In genomic region chr9:56417948-56418737, GRCm38 (mm10) we compare ENCODE assay signal across 8 mouse cellular contexts. TPM values are rescaled to one million over a fixed set of nuclear protein-coding genes. Genes with fewer than 3 reads are reported as not detected.
A peak's percentile ranks its signal among the peaks of the same experiment; 100 is the strongest.
DNase-seq lines count a peak whose midpoint lies in the region; ATAC-seq lines count a peak whose summit lies in the region.

Peak1 (minus strand) TSS chr9:56418067.
Hmg20a (plus strand) TSS chr9:56418609.

- under 1% methylated on average over 54 of the region's 59 CpGs for WGBS in heart, embryonic 14.5 days
- WGBS in liver, embryonic 13.5 days (ENCODE audit: insufficient replicate concordance): under 1% methylated on average over 59 of the region's 59 CpGs
- under 1% methylated on average over 58 of the region's 59 CpGs for WGBS in stomach, embryonic 16.5 days

- no peaks in the 10 kb centered on the region for H3K9me3 ChIP-seq in heart, embryonic 14.5 days (ENCODE audit: control insufficient read depth, low read length)
- no peaks in the 10 kb centered on the region for H3K9me3 ChIP-seq in liver, embryonic 13.5 days (replicated peaks)
- no peaks in the 10 kb centered on the region for H3K9me3 ChIP-seq in stomach, embryonic 16.5 days (replicated peaks; ENCODE audit: control insufficient read depth, low read length)

- peak within 1 kb of the TSS; percentile 96 to 99 for H3K27ac ChIP-seq in heart, embryonic 14.5 days (replicated peaks in 1 of 2; ENCODE audit: control insufficient read depth in 1 of 2, insufficient read depth in 1 of 2, low read depth in 2 of 2, low read length in 2 of 2)
- peak within 1 kb of the TSS; percentile 86 for H3K27ac ChIP-seq in liver, embryonic 13.5 days
- peak within 1 kb of the TSS; percentile 96 for H3K27ac ChIP-seq in stomach, embryonic 16.5 days (ENCODE audit: low read length)

- H3K27me3 ChIP-seq in heart, embryonic 14.5 days (ENCODE audit: control insufficient read depth, insufficient read depth, low read length): no peaks in the 10 kb centered on the region
- H3K27me3 ChIP-seq in liver, embryonic 13.5 days: no peaks in the 10 kb centered on the region
- H3K27me3 ChIP-seq in stomach, embryonic 16.5 days (ENCODE audit: control insufficient read depth, insufficient read depth, low read length): no peaks in the 10 kb centered on the region

- ATAC-seq in CD4-positive, CD25-positive, alpha-beta regulatory T cell, adult 4 months: peak; percentile 76
- peak; percentile 94 for ATAC-seq in heart, embryonic 14.5 days (ENCODE audit: insufficient number of reproducible peaks, insufficient read depth, low FRiP score, low read depth)
- peak; percentile 94 for ATAC-seq in liver, embryonic 13.5 days (ENCODE audit: low read depth)
- peak; percentile 96 for ATAC-seq in stomach, embryonic 16.5 days (ENCODE audit: insufficient read depth, low FRiP score)

- peak; percentile 100 for DNase-seq in c-Kit-negative CD71-positive TER-119-positive erythroid progenitor cells, embryonic 14.5 days (ENCODE audit: low read depth, low spot score)
- DNase-seq in fibroblast of lung, adult 2 months (ENCODE audit: low read depth): peak; percentile 99
- DNase-seq in kidney, postnatal 14 days: peak; percentile 100
- DNase-seq in liver, embryonic 13.5 days: peak; percentile 100
- peak; percentile 99 for DNase-seq in neural tube, embryonic 10.5 days (ENCODE audit: extremely low spot score, low spot score)

- peak within 1 kb of the TSS; percentile 86 for H3K4me2 ChIP-seq in heart, embryonic 14.5 days (ENCODE audit: low read length)
- peak within 1 kb of the TSS; percentile 98 for H3K4me2 ChIP-seq in liver, embryonic 13.5 days
- H3K4me2 ChIP-seq in stomach, embryonic 16.5 days (ENCODE audit: low read depth, low read length): peak within 1 kb of the TSS; percentile 62

- peaks cover 3 to 43% of the 10 kb centered on the region in 2 experiments for H3K4me1 ChIP-seq in heart, embryonic 14.5 days (ENCODE audit: control insufficient read depth in 2 of 2, insufficient read depth in 2 of 2, low read length in 2 of 2)
- peaks cover 49% of the 10 kb centered on the region for H3K4me1 ChIP-seq in liver, embryonic 13.5 days (replicated peaks)
- H3K4me1 ChIP-seq in stomach, embryonic 16.5 days (ENCODE audit: control insufficient read depth, insufficient read depth, low read length): peaks cover 25% of the 10 kb centered on the region

- H3K9ac ChIP-seq in heart, embryonic 14.5 days (ENCODE audit: low read length): peak within 1 kb of the TSS; percentile 91
- peak within 1 kb of the TSS; percentile 89 for H3K9ac ChIP-seq in liver, embryonic 13.5 days
- peak within 1 kb of the TSS; percentile 94 for H3K9ac ChIP-seq in stomach, embryonic 16.5 days (ENCODE audit: low read length)

- H3K4me3 ChIP-seq in heart, embryonic 14.5 days (ENCODE audit: control insufficient read depth in 1 of 2, insufficient read depth in 1 of 2, low read depth in 1 of 2, low read length in 2 of 2): peak within 1 kb of the TSS; percentile 72 to 97
- peak within 1 kb of the TSS; percentile 84 for H3K4me3 ChIP-seq in liver, embryonic 13.5 days (replicated peaks)
- H3K4me3 ChIP-seq in stomach, embryonic 16.5 days (replicated peaks; ENCODE audit: low read length): peak within 1 kb of the TSS; percentile 86

- no peaks in the 10 kb centered on the region for H3K36me3 ChIP-seq in heart, embryonic 14.5 days (ENCODE audit: control insufficient read depth, insufficient read depth, low read length)
- no peaks in the 10 kb centered on the region for H3K36me3 ChIP-seq in liver, embryonic 13.5 days
- no peaks in the 10 kb centered on the region for H3K36me3 ChIP-seq in stomach, embryonic 16.5 days (ENCODE audit: control insufficient read depth, insufficient read depth, low read length)

RNA-seq across cellular contexts. Expression of gene Peak1, which starts in this region (rescaled TPM):
- 10 to 100 TPM; 17.6 to 18.4 TPM for polyA plus RNA-seq in CD4-positive, CD25-positive, alpha-beta regulatory T cell, adult 4 months (2017; shearing (Covaris generic))
- polyA plus RNA-seq in heart, embryonic 14.5 days (2014; fragmentation: Nextera tagmentation; extraction: Ambion mirVana): 18.8 and 22.4 TPM in 2 replicates
- polyA plus RNA-seq in liver, embryonic 13.5 days (2015; fragmentation: Nextera tagmentation; extraction: Ambion mirVana): 2.3 and 3.2 TPM in 2 replicates
- polyA plus RNA-seq in stomach, embryonic 16.5 days (2015; fragmentation: Nextera tagmentation; extraction: Ambion mirVana): 10.6 and 10.8 TPM in 2 replicates

RNA-seq across cellular contexts. Expression of gene Hmg20a, which starts in this region (rescaled TPM):
- polyA plus RNA-seq in CD4-positive, CD25-positive, alpha-beta regulatory T cell, adult 4 months (2017; shearing (Covaris generic)): 10 to 100 TPM; 57.1 to 75.0 TPM
- polyA plus RNA-seq in heart, embryonic 14.5 days (2014; fragmentation: Nextera tagmentation; extraction: Ambion mirVana): 58.5 and 62.2 TPM in 2 replicates
- polyA plus RNA-seq in liver, embryonic 13.5 days (2015; fragmentation: Nextera tagmentation; extraction: Ambion mirVana): 13.2 and 16.7 TPM in 2 replicates
- polyA plus RNA-seq in stomach, embryonic 16.5 days (2015; fragmentation: Nextera tagmentation; extraction: Ambion mirVana): 46.2 and 48.3 TPM in 2 replicates

Comparison
In these comparisons a context has a peak if more than half of its experiments do, and no peak if none do; other contexts are left out.
1. Peak in every context shown above with its lines: DNase-seq, ATAC-seq, H3K4me3 ChIP-seq and H3K27ac ChIP-seq.